Mouse (Mus musculus): ENCODE measurements around the gene Pdcl. TPM values are rescaled to one million over a fixed set of nuclear protein-coding genes. Genes with fewer than 3 reads are reported as not detected.

The Pdcl gene
- total RNA-seq (2017), result 61.5 and 71.9 TPM in 2 replicates

DNA sequence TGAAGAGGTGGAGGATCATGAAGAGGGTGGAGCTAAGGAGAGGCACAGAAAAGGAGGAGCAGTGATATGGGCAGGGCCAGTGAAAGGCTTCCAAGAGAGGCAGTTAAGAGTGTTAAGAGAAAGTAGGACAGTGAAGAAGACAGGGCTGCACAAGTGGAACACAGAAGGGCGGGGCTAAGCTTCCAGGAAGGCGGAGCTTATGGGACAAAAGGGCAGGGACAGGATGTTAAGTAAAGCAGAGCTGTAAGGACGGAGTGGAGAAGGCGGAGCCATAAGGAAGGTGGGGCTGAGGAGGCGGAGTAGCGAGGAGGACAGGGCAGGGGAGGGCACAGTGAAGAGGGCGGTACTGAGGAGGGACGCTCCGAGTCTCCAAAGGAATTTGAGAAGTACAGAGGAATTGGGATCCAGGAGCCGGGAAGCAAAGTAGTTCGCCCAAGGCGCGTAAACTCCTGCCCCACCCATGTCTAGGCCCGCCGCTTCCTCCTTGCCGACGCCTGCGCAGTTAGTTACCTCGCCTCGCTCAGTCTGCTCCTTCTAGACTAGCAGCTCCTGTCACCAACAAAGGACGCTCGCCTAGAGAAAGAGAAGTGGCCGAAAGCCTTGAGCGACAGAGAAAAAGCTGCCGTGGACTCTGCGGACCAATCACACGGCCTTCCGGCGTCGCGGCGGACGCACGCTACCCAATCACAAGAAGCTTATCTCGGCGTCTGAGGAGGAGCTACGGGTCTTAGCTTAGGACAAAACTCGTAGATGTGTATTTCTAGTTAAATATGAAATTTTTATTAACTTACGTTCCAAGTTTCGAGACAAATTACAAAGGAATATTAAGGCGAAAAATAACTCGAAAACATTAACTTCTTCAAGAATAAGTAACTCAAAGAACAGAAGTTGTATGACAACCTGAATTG, at the start of gene Pdcl:
Gene Pdcl, minus strand, starts transcription at position 700 of the 908 bp plus-strand sequence.
- peak; percentile 91 for ATAC-seq (ENCODE audit: extremely low read depth, insufficient number of reproducible peaks, low FRiP score, poor library complexity, severe bottlenecking)

DNA sequence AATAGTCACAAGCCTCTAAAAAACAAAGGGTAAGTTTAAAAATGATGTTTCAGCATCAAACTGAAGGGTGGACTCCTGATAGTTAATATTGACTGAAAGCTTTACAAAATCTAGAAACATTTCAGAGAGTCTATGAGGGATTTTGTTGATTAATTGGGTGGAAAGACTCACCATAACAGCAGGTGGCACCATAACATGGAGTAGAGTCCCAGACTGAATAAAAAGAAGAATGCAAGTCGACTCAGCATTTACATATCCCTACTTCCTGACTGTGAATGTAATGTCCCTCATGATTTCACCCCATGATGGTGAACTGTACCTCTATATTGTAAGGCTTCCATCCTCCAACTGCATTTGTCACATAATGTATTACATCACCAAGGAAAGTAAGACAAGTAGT, 36.4 kb upstream of the Pdcl start:
- ATAC-seq (ENCODE audit: extremely low read depth, insufficient number of reproducible peaks, low FRiP score, poor library complexity, severe bottlenecking), result no peak

- ATAC-seq (ENCODE audit: extremely low read depth, insufficient number of reproducible peaks, low FRiP score, poor library complexity, severe bottlenecking), result no peak
These were observed 23.8 kb upstream of the Pdcl start for GRCm38 (mm10) chr2:37382921-37383320.

- peak; percentile 78 for ATAC-seq (ENCODE audit: extremely low read depth, insufficient number of reproducible peaks, low FRiP score, poor library complexity, severe bottlenecking)
These were observed 21.1 kb upstream of the Pdcl start for GRCm38 (mm10) chr2:37380189-37380588.

GRCm38 (mm10) chr2:37376018-37376417, 16.9 kb upstream of the Pdcl start:
- no peak for ATAC-seq (ENCODE audit: extremely low read depth, insufficient number of reproducible peaks, low FRiP score, poor library complexity, severe bottlenecking)

DNA sequence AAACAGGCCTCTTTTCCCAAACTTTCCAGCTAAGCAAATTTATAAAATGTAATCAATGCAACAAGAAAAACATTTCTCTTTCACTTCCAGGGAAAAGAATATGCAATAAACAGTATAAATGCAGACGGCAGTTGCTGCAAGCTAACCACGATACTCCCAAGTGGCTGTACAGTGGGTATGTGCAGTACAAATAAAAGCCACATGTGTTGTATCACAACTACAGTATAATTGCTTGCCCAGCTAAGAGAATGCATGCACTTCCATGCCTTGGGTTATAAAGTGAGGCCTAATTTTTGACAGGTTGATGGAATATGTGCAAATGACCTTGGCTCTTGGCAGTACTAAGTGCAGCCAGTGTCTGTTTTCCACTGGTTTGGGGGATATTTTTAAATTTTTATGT, 11.5 kb upstream of the Pdcl start:
- no peak for ATAC-seq (ENCODE audit: extremely low read depth, insufficient number of reproducible peaks, low FRiP score, poor library complexity, severe bottlenecking)

- no peak for ATAC-seq (ENCODE audit: extremely low read depth, insufficient number of reproducible peaks, low FRiP score, poor library complexity, severe bottlenecking)
These were observed 776 bp upstream of the Pdcl start for GRCm38 (mm10) chr2:37359908-37360307.

DNA sequence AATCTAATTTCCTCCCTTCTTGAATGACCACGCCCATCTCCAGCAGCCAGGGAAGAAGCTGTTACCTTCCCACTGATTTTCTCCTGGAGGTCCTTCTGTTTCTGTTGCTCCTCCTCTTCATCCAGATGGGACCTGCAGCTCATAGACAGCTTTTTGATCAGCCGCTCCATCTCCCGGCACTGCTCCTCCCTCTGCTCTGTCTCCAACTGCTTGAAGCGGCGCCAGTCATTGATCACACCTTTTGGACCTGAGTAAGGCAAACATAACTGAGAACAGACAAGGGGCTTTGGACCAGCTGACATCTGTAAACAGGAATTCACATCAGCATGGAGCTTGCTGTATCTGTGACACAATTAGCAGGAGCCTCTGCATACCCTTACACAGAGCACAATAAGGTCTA, 3.6 kb downstream of the Pdcl start:
- ATAC-seq (ENCODE audit: extremely low read depth, insufficient number of reproducible peaks, low FRiP score, poor library complexity, severe bottlenecking), result no peak

DNA sequence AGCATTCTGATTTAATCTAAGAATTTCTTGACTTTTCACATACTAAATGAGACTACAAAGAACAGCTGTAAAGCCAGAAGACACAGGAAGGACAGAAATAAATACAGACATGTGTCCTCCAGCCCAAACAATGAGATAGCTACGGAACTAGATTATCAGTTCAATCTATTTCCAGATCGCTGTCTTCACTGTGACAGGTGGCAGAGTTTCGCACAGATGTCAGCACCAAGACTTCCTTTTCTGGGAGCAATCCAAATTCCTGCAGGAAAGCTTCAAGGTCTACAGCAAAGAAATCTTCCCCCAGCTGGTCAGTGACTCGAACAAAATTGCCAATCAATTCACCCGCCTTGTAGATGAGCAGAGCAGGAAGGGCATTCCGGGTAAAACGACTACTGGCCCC, 7.5 kb downstream of the Pdcl start:
- no peak for ATAC-seq (ENCODE audit: extremely low read depth, insufficient number of reproducible peaks, low FRiP score, poor library complexity, severe bottlenecking)

GRCm38 (mm10) chr2:37338497-37339187, 20.5 kb downstream of the Pdcl start:
- ATAC-seq (ENCODE audit: extremely low read depth, insufficient number of reproducible peaks, low FRiP score, poor library complexity, severe bottlenecking), result no peak

GRCm38 (mm10) chr2:37333321-37333720, 25.8 kb downstream of the Pdcl start:
- no peak for ATAC-seq (ENCODE audit: extremely low read depth, insufficient number of reproducible peaks, low FRiP score, poor library complexity, severe bottlenecking)

GRCm38 (mm10) chr2:37326215-37326614, 32.9 kb downstream of the Pdcl start, which contains the start of gene Olfr368:
Olfr368 (plus strand) TSS chr2:37326515.
- ATAC-seq (ENCODE audit: extremely low read depth, insufficient number of reproducible peaks, low FRiP score, poor library complexity, severe bottlenecking), result no peak

Other genes with a start within 250 kb of the Pdcl start
- gene Olfr362, start 241.4 kb downstream of the Pdcl start, total RNA-seq (2017), result not detected in 2 replicates
- gene Olfr364-ps1, start 220.0 kb downstream of the Pdcl start, total RNA-seq (2017), result not detected in 2 replicates
- 0.12 TPM in 1 of 2 replicates, not detected in the other for gene Olfr365, start 171.1 kb downstream of the Pdcl start, total RNA-seq (2017)
- 0.12 TPM in 1 of 2 replicates, not detected in the other for gene Olfr366, start 147.8 kb downstream of the Pdcl start, total RNA-seq (2017)
- gene Olfr368, start 32.8 kb downstream of the Pdcl start, total RNA-seq (2017), result not detected in 2 replicates
- gene Rc3h2, start 63.6 kb upstream of the Pdcl start, total RNA-seq (2017), result 99.3 and 110 TPM in 2 replicates
- 13.0 and 15.3 TPM in 2 replicates for gene Zbtb26, start 83.8 kb upstream of the Pdcl start, total RNA-seq (2017)
- 30.3 and 33.6 TPM in 2 replicates for gene Zbtb6, start 83.8 kb upstream of the Pdcl start, total RNA-seq (2017)
- gene Rabgap1, start 83.9 kb upstream of the Pdcl start, total RNA-seq (2017), result 55.9 and 58.5 TPM in 2 replicates
- 4.2 and 4.5 TPM in 2 replicates for gene Gpr21, start 157.0 kb upstream of the Pdcl start, total RNA-seq (2017)